Mouse (Mus musculus): ENCODE measurements around the gene Aco2. TPM values are rescaled to one million over a fixed set of nuclear protein-coding genes. Genes with fewer than 3 reads are reported as not detected.

The Aco2 gene
- total and polyA plus RNA-seq, 2 experiments: 127 to 170 TPM

DNA sequence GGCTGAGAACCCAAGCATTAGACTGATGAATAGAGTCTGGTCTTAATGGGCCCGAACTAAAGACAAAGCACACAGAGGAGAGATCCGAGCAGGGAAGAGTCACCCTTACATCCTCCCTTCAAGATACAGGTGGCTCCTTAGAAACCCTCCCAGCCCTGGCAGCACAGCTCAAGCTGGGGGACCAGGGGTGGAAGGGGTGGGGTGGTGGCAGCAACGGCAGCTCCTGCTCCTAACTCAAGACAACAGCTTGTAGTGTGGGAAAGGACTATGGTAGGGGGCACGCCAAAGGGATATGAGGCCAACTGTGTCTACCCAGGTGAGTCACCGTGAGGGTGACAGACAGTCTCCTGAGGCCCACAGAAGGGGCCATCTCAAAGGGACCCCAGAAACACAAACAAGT, 24.2 kb upstream of the Aco2 start:
- Histone ChIP-seq H3K27me3 (ENCODE audit: control insufficient read depth, insufficient read depth, low read length) (no peaks in the 10 kb centered on the region), H3K36me3 (ENCODE audit: control insufficient read depth, insufficient read depth, low read length) (peaks cover 35% of the 10 kb centered on the region), H3K9ac (ENCODE audit: low read depth, low read length) (peak overlapping the region; percentile 29), H3K4me3 (ENCODE audit: insufficient read depth, low read depth, low read length) (no peak overlapping the region), H3K79me2 (ENCODE audit: control insufficient read depth, insufficient read depth, low read length) (peaks cover 28% of the 10 kb centered on the region), H3K4me1 (ENCODE audit: control insufficient read depth, insufficient read depth, low read length) (peaks cover 51% of the 10 kb centered on the region), H3K27ac (replicated peaks; ENCODE audit: insufficient read depth, low read depth, low read length) (peak overlapping the region; percentile 74)
- DNase-seq (ENCODE audit: extremely low read depth, low read depth, low spot score): no peak
- TF ChIP-seq POLR2A (IDR thresholded peaks at IDR 0.05; ENCODE audit: extremely low read depth, insufficient read depth, low read length) (no peak), CTCF (IDR thresholded peaks at IDR 0.05; ENCODE audit: low read depth, low read length) (no peak)
- WGBS: 87% methylated on average over 5 of the region's 5 CpGs

DNA sequence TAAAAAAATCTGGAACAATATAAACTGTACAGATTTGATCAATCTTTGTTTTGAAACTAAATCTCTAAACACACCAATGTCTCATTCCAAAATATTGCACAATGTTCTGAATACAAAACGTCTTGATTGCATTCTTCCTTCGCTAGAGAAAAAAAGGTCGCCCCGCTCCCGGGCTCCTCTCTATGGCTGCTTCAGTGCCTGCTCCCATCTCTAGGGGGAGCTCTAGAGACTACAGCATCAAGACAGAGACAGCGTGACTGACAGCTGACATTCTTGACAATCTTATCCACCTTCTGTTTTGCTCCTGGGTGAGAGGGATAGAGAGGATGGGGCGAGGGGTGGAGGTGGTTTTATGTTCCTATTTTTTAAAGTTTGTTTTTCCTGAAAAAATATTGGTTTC, 23.8 kb upstream of the Aco2 start:
- Histone ChIP-seq H3K9ac (ENCODE audit: low read depth, low read length) (no peak overlapping the region), H3K27ac (replicated peaks; ENCODE audit: insufficient read depth, low read depth, low read length) (no peak overlapping the region; the same call in 1 of the 2 replicates), H3K36me3 (ENCODE audit: control insufficient read depth, insufficient read depth, low read length) (peaks cover 35% of the 10 kb centered on the region), H3K4me1 (ENCODE audit: control insufficient read depth, insufficient read depth, low read length) (peaks cover 52% of the 10 kb centered on the region), H3K27me3 (ENCODE audit: control insufficient read depth, insufficient read depth, low read length) (no peaks in the 10 kb centered on the region), H3K4me3 (ENCODE audit: insufficient read depth, low read depth, low read length) (no peak overlapping the region), H3K79me2 (ENCODE audit: control insufficient read depth, insufficient read depth, low read length) (peaks cover 28% of the 10 kb centered on the region)
- DNase-seq (ENCODE audit: extremely low read depth, low read depth, low spot score): peak; percentile 76
- TF ChIP-seq CTCF (IDR thresholded peaks at IDR 0.05; ENCODE audit: low read depth, low read length): peak; percentile 78
- TF ChIP-seq POLR2A (IDR thresholded peaks at IDR 0.05; ENCODE audit: extremely low read depth, insufficient read depth, low read length): no peak
- 7% methylated on average over 7 of the region's 7 CpGs for WGBS

DNA sequence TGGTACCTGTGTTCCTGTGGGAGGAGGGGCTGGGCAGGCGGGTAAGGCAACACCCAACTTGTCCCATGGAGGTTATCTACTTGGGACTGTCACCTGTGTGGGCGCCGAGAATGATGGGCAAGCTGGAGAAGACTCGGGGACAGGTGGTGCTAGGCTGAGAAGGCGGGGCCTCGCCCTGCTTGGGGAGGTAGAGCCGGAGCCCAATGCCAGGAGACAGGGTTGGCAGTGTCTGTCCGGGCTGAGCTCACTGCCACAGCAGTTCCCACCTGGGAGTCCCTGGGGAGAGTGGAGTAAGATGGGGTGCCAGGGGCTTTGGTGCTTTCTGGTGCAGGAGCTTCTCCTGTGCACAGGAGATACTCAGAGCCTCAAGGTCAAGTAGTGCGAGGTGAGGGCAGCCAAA, 23.0 kb upstream of the Aco2 start:
- H3K9ac ChIP-seq (ENCODE audit: low read depth, low read length): peak overlapping the region; percentile 38
- TF ChIP-seq CTCF (IDR thresholded peaks at IDR 0.05; ENCODE audit: low read depth, low read length) (no peak), POLR2A (IDR thresholded peaks at IDR 0.05; ENCODE audit: extremely low read depth, insufficient read depth, low read length) (no peak)
- peaks cover 35% of the 10 kb centered on the region for H3K36me3 ChIP-seq (ENCODE audit: control insufficient read depth, insufficient read depth, low read length)
- no peaks in the 10 kb centered on the region for H3K27me3 ChIP-seq (ENCODE audit: control insufficient read depth, insufficient read depth, low read length)
- peaks cover 56% of the 10 kb centered on the region for H3K4me1 ChIP-seq (ENCODE audit: control insufficient read depth, insufficient read depth, low read length)
- H3K27ac ChIP-seq (replicated peaks; ENCODE audit: insufficient read depth, low read depth, low read length): 0 out of 2 replicates have a peak overlapping the region, but pooled peaks have one; percentile 1
- no peak for DNase-seq (ENCODE audit: extremely low read depth, low read depth, low spot score)
- H3K4me3 ChIP-seq (ENCODE audit: insufficient read depth, low read depth, low read length): no peak overlapping the region
- H3K79me2 ChIP-seq (ENCODE audit: control insufficient read depth, insufficient read depth, low read length): peaks cover 28% of the 10 kb centered on the region
- 48% methylated on average over 9 of the region's 9 CpGs for WGBS

DNA sequence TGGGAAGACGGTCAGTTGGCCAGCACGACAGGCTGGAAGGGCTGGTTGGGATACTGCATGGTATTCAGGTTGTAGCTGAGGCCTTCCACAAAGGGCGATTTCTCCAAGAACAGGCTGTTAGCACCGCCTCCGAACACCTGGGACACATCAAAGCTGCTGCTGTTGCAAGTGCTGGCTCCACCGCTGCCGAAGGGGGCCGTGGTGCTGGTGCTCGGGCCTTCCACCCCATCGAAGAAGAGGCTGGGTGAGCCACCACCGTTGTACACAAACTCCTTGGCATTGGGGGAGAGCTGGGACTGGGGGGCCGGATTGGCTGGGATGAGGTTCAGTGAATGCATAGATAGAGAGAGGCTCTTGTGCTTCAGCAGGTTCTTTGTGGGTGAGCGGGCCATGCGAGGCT, 21.4 kb upstream of the Aco2 start:
- DNase-seq (ENCODE audit: extremely low read depth, low read depth, low spot score): no peak
- Histone ChIP-seq H3K9ac (ENCODE audit: low read depth, low read length) (peak overlapping the region; percentile 36), H3K4me3 (ENCODE audit: insufficient read depth, low read depth, low read length) (no peak overlapping the region), H3K79me2 (ENCODE audit: control insufficient read depth, insufficient read depth, low read length) (peaks cover 31% of the 10 kb centered on the region), H3K27me3 (ENCODE audit: control insufficient read depth, insufficient read depth, low read length) (no peaks in the 10 kb centered on the region), H3K4me1 (ENCODE audit: control insufficient read depth, insufficient read depth, low read length) (peaks cover 49% of the 10 kb centered on the region), H3K27ac (replicated peaks; ENCODE audit: insufficient read depth, low read depth, low read length) (no peak overlapping the region; the same call in 1 of the 2 replicates), H3K36me3 (ENCODE audit: control insufficient read depth, insufficient read depth, low read length) (peaks cover 35% of the 10 kb centered on the region)
- 80% methylated on average over 14 of the region's 14 CpGs for WGBS
- no peak for TF ChIP-seq POLR2A (IDR thresholded peaks at IDR 0.05; ENCODE audit: extremely low read depth, insufficient read depth, low read length)
- no peak for TF ChIP-seq CTCF (IDR thresholded peaks at IDR 0.05; ENCODE audit: low read depth, low read length)

DNA sequence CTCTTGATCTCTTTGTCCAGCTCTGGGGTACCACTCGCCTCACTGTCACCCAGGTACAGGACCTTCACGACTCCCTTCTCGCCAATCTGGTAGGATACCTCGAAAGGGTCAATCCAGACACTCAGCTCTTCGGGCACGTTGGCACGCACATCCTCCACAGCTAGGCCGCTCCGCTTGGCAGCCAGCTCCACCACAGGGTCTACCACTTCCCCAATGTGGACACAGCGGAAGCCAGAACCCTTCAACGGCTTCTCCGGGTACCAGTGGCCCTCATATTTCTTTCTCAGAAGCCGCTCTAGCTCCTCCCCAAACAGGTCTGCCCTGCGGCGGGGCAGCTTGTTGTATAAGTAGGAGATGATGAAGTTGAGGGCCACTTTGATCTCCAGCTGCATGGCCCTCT, 20.7 kb upstream of the Aco2 start:
- peaks cover 35% of the 10 kb centered on the region for H3K36me3 ChIP-seq (ENCODE audit: control insufficient read depth, insufficient read depth, low read length)
- no peak for DNase-seq (ENCODE audit: extremely low read depth, low read depth, low spot score)
- TF ChIP-seq CTCF (IDR thresholded peaks at IDR 0.05; ENCODE audit: low read depth, low read length) (no peak), POLR2A (IDR thresholded peaks at IDR 0.05; ENCODE audit: extremely low read depth, insufficient read depth, low read length) (no peak)
- H3K4me3 ChIP-seq (ENCODE audit: insufficient read depth, low read depth, low read length): no peak overlapping the region
- no peaks in the 10 kb centered on the region for H3K27me3 ChIP-seq (ENCODE audit: control insufficient read depth, insufficient read depth, low read length)
- H3K9ac ChIP-seq (ENCODE audit: low read depth, low read length): peak overlapping the region; percentile 36
- peaks cover 45% of the 10 kb centered on the region for H3K4me1 ChIP-seq (ENCODE audit: control insufficient read depth, insufficient read depth, low read length)
- peaks cover 32% of the 10 kb centered on the region for H3K79me2 ChIP-seq (ENCODE audit: control insufficient read depth, insufficient read depth, low read length)
- H3K27ac ChIP-seq (replicated peaks; ENCODE audit: insufficient read depth, low read depth, low read length): peak overlapping the region; percentile 17; the same call in 1 of the 2 replicates
- 91% methylated on average over 15 of the region's 15 CpGs for WGBS

DNA sequence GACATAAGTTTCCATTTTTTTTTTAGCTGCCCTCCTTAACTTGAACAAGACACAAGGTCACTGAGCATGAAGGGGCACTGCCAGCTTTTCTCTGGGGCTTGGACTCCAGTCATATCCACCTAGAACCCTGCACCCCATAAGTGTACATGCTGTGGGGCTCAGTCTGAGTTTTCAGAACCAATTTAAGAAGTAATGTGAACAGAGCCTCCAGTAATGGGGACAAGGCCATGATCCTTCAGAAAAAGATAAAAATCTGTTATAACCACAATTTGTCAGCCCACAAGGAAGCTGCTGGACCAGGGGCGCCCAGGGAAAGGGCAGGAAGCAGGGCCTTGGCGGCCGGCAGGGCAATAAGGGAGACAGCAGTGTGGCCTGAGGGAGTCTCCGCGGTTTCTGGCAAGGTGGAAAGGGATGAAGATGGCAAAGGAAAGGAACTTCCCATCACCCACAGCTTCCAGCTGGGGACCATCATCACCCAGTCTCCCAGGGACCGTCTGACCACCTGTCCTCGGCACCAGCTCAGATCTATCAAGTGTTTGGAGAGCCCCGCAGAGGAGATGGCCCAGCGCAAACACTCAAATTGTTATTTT, 19.6 kb upstream of the Aco2 start:
- Histone ChIP-seq H3K27ac (replicated peaks; ENCODE audit: insufficient read depth, low read depth, low read length) (peak overlapping the region; percentile 64), H3K9ac (ENCODE audit: low read depth, low read length) (peak overlapping the region; percentile 44), H3K27me3 (ENCODE audit: control insufficient read depth, insufficient read depth, low read length) (no peaks in the 10 kb centered on the region), H3K36me3 (ENCODE audit: control insufficient read depth, insufficient read depth, low read length) (peaks cover 33% of the 10 kb centered on the region), H3K4me3 (ENCODE audit: insufficient read depth, low read depth, low read length) (no peak overlapping the region), H3K4me1 (ENCODE audit: control insufficient read depth, insufficient read depth, low read length) (peaks cover 35% of the 10 kb centered on the region), H3K79me2 (ENCODE audit: control insufficient read depth, insufficient read depth, low read length) (peaks cover 42% of the 10 kb centered on the region)
- no peak for DNase-seq (ENCODE audit: extremely low read depth, low read depth, low spot score)
- TF ChIP-seq CTCF (IDR thresholded peaks at IDR 0.05; ENCODE audit: low read depth, low read length) (no peak), POLR2A (IDR thresholded peaks at IDR 0.05; ENCODE audit: extremely low read depth, insufficient read depth, low read length) (no peak)
- 60% methylated on average over 9 of the region's 9 CpGs for WGBS
